Mouse (Mus musculus): ENCODE measurements at regions not wholly inside any gene's neighbourhood (a gene's known extent, or its start where the extent isn't known, plus 50 kb on each side); places are given as distances from the start of the nearest gene placed in this dataset.

GRCm38 (mm10) chr5:119563510-119564351 is 106.7 kb upstream of the Tbx3 start:
- TF ChIP-seq CTCF (IDR thresholded peaks at IDR 0.05; ENCODE audit: low read depth) (no peak), EP300 (IDR thresholded peaks at IDR 0.05; ENCODE audit: low read depth) (no peak)
